Mouse (Mus musculus): Measurements from ENCODE around the gene Rgs5.

Rgs5 gene

DNA sequence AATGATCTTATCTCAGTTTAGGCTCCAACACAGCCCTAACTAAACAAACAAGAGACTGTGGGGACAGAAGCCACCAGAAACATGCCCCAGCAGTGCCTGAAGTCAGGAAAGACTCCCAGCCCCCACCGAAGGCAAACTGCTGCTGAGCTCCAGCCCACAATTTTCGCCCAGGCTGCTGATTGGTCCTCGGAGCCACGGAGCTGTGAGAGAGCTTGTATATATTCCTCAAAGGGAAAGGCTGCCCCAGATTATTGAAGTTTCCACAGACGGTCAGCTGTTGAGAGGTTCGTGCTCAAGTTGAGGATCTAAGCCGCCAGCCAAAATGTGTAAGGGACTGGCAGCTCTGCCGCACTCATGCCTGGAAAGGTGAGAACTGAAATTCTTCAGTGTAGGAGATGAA lies at the start of gene Rgs5:
Rgs5 (plus strand) TSS at position 246 of the 400 bp plus-strand sequence.
- no peak for DNase-seq (ENCODE audit: low read depth, low spot score)

DNA sequence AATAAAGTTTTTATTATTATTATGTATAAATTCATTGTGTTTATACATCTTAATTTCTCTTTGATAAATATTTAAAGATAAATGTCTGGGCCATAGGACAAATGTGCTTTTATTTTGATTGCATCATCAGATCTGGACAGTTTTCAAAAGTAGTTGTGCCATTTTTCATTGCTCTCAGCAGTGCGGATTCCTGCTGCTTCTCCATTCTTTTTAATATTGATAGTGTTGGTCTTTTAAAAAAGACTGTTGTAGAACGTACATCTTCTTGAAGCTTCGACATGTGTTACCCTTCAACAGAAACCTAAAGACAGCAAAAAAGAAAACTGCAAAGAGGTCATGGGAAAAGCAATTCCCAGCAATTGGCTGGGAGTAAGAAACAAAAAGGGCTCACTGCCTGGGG lies 49.1 kb upstream of the Rgs5 start:
- DNase-seq (ENCODE audit: low read depth, low spot score), result no peak

DNA sequence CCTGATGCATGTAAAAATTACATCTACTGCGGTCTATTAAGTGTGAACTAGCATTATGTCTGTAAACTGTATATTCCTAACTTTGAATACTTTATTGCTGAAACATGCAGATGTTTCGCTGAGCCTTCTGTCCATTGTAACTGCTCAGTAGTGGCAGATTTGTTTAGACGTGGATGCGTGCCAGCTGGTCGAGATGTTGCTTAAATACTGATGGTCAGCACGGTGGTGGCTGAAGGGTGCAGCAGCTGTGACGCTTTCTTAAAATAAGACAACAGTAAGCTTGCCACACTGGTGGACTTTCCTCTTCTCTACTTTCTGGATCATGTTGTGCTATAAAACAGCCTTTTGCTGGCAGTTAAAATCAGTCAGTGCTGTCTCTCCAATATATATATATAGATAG lies 25.6 kb upstream of the Rgs5 start:
- DNase-seq (ENCODE audit: low read depth, low spot score), result no peak

DNA sequence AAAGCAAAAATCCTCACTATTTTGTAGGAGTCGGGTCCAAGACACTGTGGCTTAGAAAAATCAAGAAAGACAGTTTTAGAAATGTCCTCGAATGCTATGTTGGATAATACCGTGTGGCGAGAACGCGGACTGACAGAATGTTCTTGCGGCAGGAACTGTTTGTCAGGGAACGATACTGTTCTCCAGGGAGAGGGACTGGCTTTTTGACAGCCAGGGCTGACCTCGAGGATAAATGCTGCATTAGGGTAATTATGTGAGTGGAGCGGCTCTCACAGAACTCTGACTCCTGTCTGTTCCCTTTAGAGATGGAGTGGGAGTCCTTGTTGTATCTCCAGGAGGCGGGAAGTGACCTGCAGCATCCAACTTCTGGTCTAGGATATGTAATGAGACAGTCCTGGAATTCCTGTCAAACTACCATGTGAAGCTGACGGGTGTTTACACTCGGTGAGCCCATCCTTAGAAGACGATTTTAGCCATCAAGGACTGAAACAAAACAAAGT lies 18.0 kb upstream of the Rgs5 start:
- DNase-seq (ENCODE audit: low read depth, low spot score), result no peak

DNA sequence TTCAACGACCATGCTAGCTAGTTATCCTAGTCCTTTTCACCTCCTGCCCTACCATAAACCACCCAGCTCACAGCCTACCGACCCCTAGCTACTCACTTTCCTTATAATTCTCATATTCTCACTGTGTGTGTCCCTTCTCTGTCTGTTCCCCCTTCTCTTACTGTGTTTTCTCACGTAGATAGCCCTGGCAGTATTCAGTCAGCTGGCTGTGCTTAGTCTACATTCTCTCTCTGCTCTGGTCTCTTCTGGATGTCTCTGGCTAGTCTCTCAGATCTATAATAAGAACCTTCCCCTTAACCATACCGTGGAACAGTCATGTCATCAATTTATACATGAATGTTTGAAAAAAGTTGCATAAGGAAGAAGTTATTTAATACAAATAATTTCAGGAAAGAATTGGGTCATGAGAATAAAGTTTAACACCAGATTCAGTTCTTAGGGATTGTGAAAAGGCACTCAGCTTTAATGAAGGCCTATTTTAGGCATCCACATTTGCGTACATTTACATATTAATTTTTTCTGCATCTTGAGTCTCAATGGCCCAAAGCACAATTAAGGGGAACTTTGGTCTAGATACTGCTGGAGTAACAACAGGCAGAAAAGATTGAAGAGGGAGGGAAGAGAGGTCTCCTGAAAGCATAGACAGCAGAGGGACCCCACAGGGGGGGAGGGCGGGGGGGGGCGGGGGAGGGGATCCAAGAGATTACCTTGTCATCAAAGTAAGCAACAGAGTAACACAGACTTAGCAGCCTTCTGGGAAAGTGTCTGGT lies 10.2 kb upstream of the Rgs5 start:
- no peak for DNase-seq (ENCODE audit: low read depth, low spot score)

DNA sequence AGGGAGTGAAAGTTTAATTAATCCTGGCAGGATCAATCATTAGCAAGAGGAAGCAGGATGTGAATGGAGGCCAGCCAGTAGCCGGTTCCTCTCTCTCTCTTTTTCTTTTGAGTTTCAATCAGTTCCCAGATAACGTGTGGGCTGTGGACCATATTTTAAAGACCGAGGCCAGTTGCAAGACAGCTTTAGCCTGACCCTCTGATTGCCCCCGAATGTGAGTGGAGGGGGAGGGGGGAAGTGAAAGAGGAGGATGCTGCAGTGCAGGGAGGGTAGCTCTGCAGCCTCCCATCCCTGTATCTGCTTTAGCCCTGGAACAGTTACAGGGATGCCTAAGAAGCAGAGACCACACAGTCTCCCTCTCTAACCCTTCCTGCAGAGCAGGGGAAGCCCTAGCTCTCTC lies 4.2 kb downstream of the Rgs5 start:
- DNase-seq (ENCODE audit: low read depth, low spot score), result no peak

DNA sequence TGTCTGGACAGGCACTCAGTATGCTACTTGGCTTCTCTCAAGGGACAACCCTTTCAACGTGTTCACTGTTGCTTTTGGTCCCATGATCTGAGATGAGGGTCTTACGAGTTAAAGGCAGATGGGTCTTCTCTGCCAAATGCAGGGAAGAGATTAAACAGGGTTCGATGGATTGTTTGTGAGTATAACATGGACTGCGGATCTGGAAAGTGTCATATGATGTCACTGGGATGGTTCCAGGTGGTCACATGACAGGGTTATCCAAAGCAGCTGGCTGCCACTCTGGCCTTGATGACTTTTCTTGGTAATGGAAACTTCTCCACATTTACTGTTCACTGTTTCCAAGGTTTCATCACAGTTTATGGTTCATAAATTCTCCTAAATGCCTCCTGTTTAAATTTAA lies 12.0 kb downstream of the Rgs5 start:
- DNase-seq (ENCODE audit: low read depth, low spot score), result no peak

DNA sequence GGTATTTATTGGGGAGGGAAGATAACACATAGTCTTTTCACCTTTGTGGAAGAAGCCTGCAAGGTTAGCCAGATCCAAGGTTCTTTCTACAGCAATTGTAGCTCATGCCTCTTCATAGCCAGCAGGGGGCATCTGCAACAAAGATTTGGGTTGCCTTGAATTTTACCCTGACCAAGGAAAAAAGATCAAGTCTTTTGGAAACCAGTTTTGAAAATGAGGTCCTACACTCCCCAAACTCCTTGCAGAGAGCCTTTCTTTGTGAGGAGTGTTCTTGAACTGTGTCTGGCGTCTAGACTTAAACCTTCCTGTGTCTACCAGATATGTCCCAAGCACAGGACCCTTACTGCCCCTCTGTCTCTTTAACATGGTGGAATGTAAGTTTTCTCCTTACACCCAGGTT lies 15.4 kb downstream of the Rgs5 start:
- DNase-seq (ENCODE audit: low read depth, low spot score), result no peak

DNA sequence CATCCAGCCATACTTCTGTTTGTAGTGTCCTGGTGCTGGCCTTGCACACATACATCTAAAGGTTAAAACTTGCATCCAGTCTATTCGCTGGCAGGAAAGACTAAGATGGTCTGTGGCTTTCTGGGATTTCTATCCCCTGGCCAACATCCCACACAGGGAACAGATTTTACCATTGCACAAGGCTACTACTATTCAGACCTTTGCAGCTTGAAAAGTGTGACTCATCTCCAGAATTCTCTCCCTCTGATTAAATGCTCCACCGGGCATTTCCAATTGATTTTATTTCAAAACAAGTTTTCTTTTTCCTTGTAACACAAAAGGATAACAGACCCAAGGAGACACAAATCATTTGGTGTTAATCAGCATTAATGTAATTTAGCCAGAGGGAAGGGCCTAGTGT lies 16.5 kb downstream of the Rgs5 start:
- DNase-seq (ENCODE audit: low read depth, low spot score), result no peak

DNA sequence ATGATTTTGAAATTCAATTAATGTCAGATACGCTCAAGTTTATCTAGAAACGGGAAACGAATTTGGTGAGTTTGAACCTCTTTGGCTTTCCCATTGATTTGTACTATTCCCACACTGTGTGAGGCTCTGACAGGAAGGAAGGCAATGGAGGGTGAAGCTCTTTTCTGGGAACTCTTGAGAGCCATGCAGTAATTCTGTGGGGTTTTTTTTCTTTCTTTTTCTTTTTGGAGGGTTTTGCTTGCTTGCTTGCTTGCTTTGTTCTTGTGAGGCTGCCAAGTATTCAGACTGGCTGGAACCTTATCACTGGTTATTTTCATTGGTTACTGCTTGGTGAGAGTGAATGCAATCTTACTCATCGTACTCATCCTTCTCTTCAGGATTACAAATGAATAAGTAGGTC lies 17.0 kb downstream of the Rgs5 start:
- DNase-seq (ENCODE audit: low read depth, low spot score), result no peak

DNA sequence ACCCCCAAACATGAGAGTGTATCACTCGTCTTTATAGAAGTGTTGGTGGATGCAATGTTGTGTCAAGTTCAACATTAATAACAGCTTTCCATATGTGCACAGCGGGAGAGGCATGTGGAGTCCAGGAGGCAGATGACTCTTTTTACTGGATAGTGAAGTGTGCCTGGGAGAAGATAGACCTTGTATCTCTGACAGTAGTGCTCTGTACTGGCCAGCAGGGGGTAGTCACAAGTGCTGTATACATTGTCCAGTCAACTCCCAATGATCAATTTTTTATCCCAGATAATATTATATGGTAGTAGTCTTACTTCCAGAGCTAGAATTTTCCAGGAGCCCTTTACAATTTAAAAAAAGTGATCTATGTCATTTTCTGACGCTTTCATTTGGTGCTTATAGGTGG lies 18.8 kb downstream of the Rgs5 start:
- no peak for DNase-seq (ENCODE audit: low read depth, low spot score)

DNA sequence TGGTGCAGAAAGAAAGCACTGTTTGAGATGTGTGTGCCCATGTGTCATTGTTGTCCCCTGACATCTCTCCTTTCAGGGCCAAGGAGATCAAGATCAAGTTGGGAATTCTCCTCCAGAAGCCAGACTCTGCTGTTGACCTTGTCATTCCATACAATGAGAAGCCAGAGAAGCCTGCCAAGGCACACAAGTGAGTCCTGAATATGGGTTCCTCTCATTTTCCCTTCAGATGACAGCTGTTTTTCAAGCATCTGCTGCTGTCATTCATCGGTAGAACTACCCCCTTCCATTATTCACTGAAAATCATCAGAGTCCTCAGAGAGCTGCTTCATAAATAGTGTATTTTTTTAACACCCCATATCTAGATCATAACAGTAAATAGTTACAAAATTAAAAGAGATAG lies 21.4 kb downstream of the Rgs5 start:
- DNase-seq (ENCODE audit: low read depth, low spot score), result no peak

DNA sequence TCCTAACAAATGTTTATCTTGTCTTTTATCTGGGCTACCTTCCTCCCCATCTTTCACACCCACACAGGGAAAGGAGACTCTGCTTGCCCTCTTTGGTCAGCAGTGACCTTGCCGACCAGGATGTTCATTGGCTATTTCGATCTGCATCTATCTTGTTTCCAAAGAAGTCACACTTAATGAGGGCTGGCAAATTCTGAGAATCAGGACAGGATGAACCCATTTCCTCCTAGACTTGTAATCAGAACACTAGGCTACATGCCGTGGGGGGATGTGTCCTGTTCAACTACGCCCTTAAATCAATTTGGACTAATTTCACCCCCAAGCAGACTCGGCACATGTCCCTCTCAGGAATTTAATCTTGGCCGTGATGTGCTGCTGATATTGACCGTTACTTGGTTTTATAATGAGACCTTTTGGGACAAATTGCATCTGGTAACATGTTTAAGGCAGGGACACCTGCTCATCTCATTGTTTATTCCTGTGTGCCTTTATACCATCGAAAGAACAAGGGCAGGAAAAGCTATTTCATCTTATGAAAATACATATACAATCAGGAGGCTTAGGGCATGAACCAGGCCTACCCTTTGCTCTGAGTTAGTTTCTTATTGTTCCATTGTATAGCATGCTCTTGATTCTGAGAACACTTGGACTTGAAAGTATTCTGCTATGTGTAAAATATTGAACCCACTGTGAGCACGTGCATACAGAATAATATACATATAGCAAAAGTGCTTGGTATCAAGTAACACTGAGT lies 25.3 kb downstream of the Rgs5 start:
- no peak for DNase-seq (ENCODE audit: low read depth, low spot score)

DNA sequence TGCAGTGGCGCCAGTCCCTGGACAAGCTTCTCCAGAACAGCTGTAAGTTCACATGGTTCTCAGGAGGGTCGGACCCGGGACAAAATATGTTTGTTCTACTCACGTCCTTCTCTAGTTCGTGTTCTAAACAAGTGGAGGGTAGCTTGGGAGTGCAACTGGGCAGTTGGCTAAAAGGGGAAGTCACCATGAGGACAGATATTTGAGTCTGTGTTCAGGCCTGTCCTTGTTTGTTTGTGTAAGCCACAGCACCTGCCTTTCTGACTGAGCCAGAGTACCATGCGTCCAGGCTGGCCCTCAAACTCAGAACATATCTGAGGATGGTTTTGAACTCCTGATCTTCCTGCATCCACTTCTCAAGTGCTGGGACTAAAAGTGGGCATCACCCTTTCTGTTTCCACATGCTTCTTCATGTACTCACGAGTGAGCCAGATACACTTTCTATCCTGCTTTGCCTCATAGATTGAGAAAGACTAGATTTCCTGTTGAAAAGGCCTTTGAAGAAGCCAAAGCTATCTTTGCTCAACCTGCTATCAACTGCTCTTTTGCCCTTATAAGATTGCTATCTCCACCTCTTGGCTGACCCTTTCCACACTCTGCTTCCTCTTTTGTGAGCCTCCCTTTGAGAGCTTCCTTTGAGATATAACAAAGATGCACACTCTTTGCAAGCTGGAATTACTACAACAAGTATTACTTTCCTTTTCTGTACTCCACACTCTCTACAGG lies 27.6 kb downstream of the Rgs5 start:
- no peak for DNase-seq (ENCODE audit: low read depth, low spot score)

DNA sequence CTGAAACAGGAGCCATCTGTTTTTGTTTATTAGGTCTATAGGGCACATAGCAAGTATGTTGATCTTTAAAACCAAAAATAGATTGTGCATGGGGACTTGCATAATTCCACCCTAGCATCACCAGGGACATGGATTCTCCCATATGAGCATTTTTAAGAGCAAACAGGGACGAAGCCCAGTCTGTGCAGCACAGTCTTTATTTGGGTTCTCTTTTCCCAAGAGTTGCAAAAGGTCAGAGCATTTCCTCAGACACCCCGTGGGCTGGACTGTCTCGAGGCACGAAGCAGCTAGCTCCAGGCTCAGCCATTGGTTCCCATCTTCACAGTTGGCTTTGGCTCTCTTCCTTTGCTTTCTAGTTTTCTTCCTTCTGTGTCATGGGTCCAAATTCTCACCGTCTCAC lies 30.0 kb downstream of the Rgs5 start:
- DNase-seq (ENCODE audit: low read depth, low spot score), result no peak

DNA sequence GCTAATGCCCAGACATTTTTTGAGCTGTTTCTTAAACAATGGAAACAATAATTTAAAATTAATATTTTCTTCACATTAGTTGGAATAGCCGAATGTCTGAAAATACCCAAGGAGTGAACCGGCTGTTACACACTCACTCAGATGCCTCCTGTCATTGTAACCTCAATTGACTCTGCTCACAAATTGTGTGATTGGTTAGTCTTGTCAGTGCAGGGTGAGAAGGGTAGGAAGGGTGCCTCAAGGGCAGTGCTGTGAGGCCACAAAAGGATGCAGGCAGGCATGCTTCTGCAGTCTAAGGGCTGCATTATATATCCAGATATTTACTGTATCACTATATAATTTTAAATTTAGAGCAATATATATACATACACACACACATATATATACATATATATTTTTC lies 37.7 kb downstream of the Rgs5 start:
- DNase-seq (ENCODE audit: low read depth, low spot score), result no peak

DNA sequence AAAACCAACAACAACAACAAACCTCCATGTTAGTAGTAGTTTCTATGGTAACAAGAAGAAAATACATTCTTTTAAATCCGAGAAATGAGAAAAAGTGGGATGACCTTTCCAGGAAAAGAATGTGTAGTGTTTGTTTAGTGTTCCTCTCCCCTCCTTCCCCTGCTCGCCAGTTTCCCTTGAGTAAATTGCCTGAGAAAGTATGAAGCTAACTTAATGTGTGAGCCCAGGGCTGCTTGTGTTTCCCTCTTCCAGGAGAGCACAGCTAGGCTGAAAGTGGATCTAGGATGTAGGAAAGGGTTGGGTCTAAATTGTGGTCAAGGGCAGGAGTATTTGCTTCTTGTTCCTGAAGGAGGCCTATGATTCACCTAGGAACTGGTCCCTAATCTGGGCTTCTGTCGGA lies 38.2 kb downstream of the Rgs5 start:
- DNase-seq (ENCODE audit: low read depth, low spot score), result no peak

DNA sequence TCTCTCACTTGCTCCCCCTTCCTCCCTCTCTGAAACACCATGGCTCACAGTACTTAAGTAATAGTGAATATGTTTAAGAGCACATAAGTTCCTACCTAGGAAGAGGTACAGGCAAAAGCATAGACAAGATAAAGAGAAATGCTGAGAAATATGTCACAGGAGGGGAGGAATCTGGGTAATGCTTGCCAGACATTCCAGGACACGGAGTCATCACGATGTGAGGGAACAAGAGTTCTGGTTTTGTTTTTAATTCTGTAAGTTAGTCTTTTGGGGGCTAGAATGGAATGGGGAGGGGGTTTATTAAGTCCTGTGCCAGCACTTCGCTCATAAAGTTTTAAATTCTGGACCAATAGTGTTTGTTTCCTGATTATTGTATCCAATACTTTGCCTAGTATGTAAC lies 40.1 kb downstream of the Rgs5 start:
- DNase-seq (ENCODE audit: low read depth, low spot score), result no peak

DNA sequence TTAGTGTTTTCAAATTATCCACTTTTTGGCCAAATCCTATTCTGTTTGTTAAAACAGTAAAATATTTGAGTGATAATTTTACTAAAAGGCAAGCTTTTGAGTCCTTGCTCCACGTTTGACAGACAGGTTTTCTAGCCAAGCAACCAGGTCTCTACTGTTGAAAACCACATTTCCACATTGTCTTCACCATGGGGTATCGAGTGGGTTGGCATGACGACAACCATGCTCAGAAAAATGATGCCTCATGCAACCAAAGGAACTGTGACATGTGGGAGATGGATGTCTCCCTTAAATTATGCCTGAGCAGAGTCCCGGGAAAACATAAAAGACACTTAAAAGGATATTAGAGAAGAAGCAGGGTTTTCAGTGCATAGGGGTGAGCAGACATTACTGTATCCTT lies 41.9 kb downstream of the Rgs5 start:
- no peak for DNase-seq (ENCODE audit: low read depth, low spot score)

DNA sequence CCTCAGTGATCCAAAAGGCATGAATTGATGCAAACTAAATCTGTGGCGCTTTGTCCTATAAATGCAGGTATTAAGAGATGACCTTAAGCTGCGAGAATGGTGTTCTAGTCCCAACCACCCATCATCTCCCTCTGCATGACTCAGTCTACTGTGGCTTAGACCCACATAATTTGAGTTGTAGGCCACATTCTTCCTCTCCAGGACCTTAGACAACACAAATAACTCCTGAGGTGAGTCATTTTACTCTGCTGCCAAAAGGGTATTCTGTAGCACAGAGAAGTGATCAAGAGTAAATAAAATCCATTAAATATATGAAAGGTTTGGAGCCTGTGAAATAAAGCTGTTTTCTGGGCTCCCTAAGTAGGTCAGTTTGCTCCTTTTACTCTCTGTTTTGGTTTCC lies 43.9 kb downstream of the Rgs5 start:
- DNase-seq (ENCODE audit: low read depth, low spot score), result no peak

DNA sequence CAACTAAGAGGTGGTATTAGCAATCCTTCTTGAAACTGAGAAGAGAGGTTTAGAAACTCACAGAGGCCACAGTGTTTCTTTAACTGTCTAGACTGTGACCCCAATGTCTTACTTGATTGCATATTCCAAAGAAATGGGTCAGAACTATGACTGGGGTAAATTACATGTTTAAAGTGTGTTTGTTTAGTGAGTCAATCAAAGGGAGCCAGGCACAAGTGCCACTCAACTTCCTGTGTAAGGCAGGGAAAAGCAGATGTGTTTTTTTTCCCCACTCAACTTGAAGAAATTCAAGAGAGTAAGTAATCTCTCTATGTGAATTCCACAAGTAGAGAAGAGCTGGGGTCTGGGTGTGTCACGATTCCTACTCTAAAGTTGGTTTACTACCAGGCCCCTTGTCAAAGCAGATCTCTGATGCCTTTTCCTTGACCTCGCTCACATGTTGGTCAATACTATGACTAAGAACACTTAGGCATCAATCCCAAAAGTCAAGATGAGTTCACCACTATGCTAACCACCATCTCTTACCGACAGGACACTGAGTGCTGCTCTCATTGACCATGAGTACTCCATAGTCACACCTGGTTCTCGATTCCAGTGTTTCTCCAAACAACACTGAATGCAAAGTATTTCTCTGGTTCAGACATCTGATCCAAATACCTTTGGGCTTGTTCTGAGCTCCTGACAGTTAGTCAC lies 49.2 kb downstream of the Rgs5 start:
- DNase-seq (ENCODE audit: low read depth, low spot score), result no peak

DNA sequence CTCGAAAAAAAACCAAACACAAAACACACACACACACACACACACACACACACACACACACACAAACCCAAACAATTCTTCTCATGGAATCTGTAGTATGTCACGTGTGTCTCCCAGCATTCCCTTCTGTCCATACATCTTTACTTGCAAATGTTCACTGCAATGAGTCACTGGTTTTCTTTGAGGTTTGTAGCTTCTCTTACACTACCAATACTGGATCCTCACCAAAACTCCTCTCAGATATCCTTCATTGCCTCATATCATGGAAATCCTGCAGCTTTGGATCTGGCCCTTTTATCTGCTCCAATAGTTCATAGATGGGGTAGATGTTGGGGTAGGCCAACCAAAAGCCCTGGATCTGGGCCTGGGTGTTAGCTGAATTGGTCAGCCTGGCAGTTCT lies 66.5 kb downstream of the Rgs5 start:
- DNase-seq (ENCODE audit: low read depth, low spot score), result no peak
